Mouse (Mus musculus): Measurements from ENCODE around the gene Frmd4b.

GRCm38 (mm10) chr6:97265240-97265639, 352.1 kb downstream of the Frmd4b start:
- TF ChIP-seq CTCF (IDR thresholded peaks at IDR 0.05; ENCODE audit: insufficient read depth, low read length) (no peak), POLR2A (IDR thresholded peaks at IDR 0.05; ENCODE audit: borderline replicate concordance, extremely low read depth, low read depth, low read length) (no peak)
